Mouse (Mus musculus): ENCODE results near the gene Tm6sf1. TPM values are rescaled to one million over a fixed set of nuclear protein-coding genes. Genes with fewer than 3 reads are reported as not detected.
"Not testable (repeated sequence)": the region's sequence is repeated elsewhere in the genome, so short reads cannot be mapped to it uniquely, and the experiment has no call there.

Gene Tm6sf1
- 20.0 and 22.8 TPM in 2 replicates for polyA plus RNA-seq (2015; fragmentation: Nextera tagmentation; extraction: Ambion mirVana)

GRCm38 (mm10) chr7:81858968-81859721 lies at the start of gene Tm6sf1:
TSS of gene Tm6sf1 (plus strand) at chr7:81859001.
- Histone ChIP-seq H3K36me3 (no peaks in the 10 kb centered on the region), H3K27me3 (replicated peaks) (peaks cover 11% of the 10 kb centered on the region), H3K4me1 (peaks cover 63% of the 10 kb centered on the region), H3K4me3 (peak within 1 kb of the TSS; percentile 72), H3K27ac (replicated peaks) (peak within 1 kb of the TSS; percentile 68), H3K9ac (peak within 1 kb of the TSS; percentile 87), H3K4me2 (peak within 1 kb of the TSS; percentile 87), H3K9me3 (no peaks in the 10 kb centered on the region)
- WGBS = under 1% methylated on average over 64 of the region's 64 CpGs
- ATAC-seq (ENCODE audit: extremely low read depth, insufficient number of reproducible peaks, low FRiP score, low TSS enrichment) = peak; percentile 31; the same call in 1 of the 2 replicates

DNA sequence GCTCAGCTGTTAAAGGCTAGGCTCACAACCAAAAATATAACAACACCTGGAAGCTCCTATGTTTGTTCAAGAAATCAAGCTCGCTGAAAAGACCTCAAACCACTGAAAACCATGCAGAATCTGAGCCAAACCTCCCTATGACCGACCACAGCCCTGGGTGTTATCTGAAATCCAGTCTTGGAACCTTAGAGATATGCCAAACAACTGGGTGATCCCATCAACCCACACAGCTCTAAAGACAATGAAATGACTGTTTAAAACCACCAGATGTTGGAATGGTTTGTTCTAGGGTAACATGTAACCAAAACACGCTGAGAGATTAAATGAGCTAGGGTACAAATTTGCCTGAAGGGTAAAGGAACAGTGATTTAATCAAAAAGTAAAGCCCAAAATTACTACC lies 33.9 kb upstream of the Tm6sf1 start:
- no peaks in the 10 kb centered on the region for H3K27me3 ChIP-seq (replicated peaks)
- no peak for ATAC-seq (ENCODE audit: extremely low read depth, insufficient number of reproducible peaks, low FRiP score, low TSS enrichment)
- peak overlapping the region; percentile 83 for H3K4me2 ChIP-seq
- no peaks in the 10 kb centered on the region for H3K9me3 ChIP-seq
- H3K36me3 ChIP-seq = no peaks in the 10 kb centered on the region
- peaks cover 49% of the 10 kb centered on the region for H3K4me1 ChIP-seq
- WGBS = 57% methylated on average over 3 of the region's 3 CpGs
- no peak overlapping the region for H3K4me3 ChIP-seq
- H3K27ac ChIP-seq (replicated peaks) = peak overlapping the region; percentile 60
- 0 out of 2 replicates have a peak overlapping the region, but pooled peaks have one; percentile 25 for H3K9ac ChIP-seq

DNA sequence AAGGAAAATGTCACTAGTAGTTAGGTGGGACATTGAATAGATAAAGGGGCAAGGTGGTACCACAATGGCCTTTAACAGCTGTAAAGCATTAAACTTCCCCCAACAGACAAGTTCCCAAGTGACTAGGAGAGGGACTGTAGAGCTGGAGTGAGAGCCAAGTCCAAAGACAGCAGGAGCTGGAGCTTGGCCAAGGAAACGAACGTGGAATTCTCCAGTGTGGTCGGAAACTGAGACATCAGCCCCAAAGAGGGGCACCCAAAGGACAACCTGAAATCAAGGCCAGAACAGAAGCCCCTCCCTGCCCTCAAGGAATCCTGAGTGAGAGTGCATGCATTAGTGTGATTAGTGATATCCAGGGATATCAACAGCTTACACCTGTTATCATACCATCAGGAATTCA lies 33.4 kb upstream of the Tm6sf1 start:
- Histone ChIP-seq H3K27me3 (replicated peaks) (no peaks in the 10 kb centered on the region), H3K9me3 (no peaks in the 10 kb centered on the region), H3K4me2 (peak overlapping the region; percentile 83), H3K36me3 (no peaks in the 10 kb centered on the region), H3K4me3 (peak overlapping the region; percentile 32), H3K4me1 (peaks cover 50% of the 10 kb centered on the region), H3K9ac (0 out of 2 replicates have a peak overlapping the region, but pooled peaks have one; percentile 69), H3K27ac (replicated peaks) (peak overlapping the region; percentile 60)
- WGBS = 13% methylated on average over 3 of the region's 3 CpGs
- no peak for ATAC-seq (ENCODE audit: extremely low read depth, insufficient number of reproducible peaks, low FRiP score, low TSS enrichment)

- peak; percentile 6; the same call in 1 of the 2 replicates for ATAC-seq (ENCODE audit: extremely low read depth, insufficient number of reproducible peaks, low FRiP score, low TSS enrichment)
- WGBS = 26% methylated on average over 17 of the region's 17 CpGs
Observed at GRCm38 (mm10) chr7:81827806-81828667, 30.8 kb upstream of the Tm6sf1 start.

GRCm38 (mm10) chr7:81828681-81829378 lies 30.0 kb upstream of the Tm6sf1 start:
- WGBS = under 1% methylated on average over 82 of the region's 91 CpGs
- ATAC-seq (ENCODE audit: extremely low read depth, insufficient number of reproducible peaks, low FRiP score, low TSS enrichment) = peak; percentile 63; the same call in 1 of the 2 replicates
- Histone ChIP-seq H3K9ac (peak overlapping the region; percentile 95), H3K4me2 (peak overlapping the region; percentile 83), H3K27ac (replicated peaks) (peak overlapping the region; percentile 98), H3K36me3 (no peaks in the 10 kb centered on the region), H3K4me3 (peak overlapping the region; percentile 89), H3K4me1 (peaks cover 47% of the 10 kb centered on the region), H3K27me3 (replicated peaks) (no peaks in the 10 kb centered on the region), H3K9me3 (no peaks in the 10 kb centered on the region)

More at GRCm38 (mm10) chr7:81827806-81828667, 30.8 kb upstream of the Tm6sf1 start:
- peak overlapping the region; percentile 89 for H3K4me3 ChIP-seq
- peak overlapping the region; percentile 83 for H3K4me2 ChIP-seq
- H3K27ac ChIP-seq (replicated peaks) = peak overlapping the region; percentile 98
- no peaks in the 10 kb centered on the region for H3K27me3 ChIP-seq (replicated peaks)
- H3K9me3 ChIP-seq = no peaks in the 10 kb centered on the region
- H3K9ac ChIP-seq = peak overlapping the region; percentile 95
- H3K4me1 ChIP-seq = peaks cover 50% of the 10 kb centered on the region
- H3K36me3 ChIP-seq = no peaks in the 10 kb centered on the region

DNA sequence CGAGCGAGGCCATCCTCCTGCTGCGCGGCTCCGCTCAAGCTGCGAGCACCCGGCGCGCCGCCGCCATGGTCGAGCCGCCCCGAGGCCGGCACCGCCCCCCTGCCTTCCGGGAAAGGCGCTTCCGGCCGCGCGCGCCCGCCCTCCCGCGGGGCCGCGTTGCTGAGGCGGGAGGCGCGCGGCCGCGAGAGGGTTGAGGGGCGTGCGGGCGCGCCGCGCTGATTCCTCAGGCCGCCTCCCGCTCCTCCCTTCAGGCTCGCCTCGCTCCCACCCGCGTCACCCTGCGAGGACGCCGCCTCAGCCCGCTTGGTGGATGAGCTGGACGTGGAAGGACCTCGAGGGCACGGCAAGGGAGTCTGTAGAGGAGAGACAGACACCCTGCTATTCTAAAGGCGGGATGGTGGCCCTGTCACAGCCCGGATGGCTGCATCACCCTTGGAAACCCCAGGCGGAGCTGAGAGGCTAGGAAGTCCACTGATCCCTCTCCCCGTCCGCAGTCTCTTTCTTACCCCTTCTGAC lies 29.4 kb upstream of the Tm6sf1 start, which contains the start of gene Btbd1:
TSS of gene Btbd1 (minus strand) at position 53 of the 516 bp plus-strand sequence.
- Histone ChIP-seq H3K36me3 (no peaks in the 10 kb centered on the region), H3K27me3 (replicated peaks) (no peaks in the 10 kb centered on the region), H3K9me3 (no peaks in the 10 kb centered on the region), H3K9ac (peak within 1 kb of the TSS; percentile 95), H3K4me3 (peak within 1 kb of the TSS; percentile 89), H3K27ac (replicated peaks) (peak within 1 kb of the TSS; percentile 98), H3K4me2 (peak within 1 kb of the TSS; percentile 83), H3K4me1 (peaks cover 41% of the 10 kb centered on the region)
- under 1% methylated on average over 38 of the region's 58 CpGs for WGBS
- peak; percentile 83 for ATAC-seq (ENCODE audit: extremely low read depth, insufficient number of reproducible peaks, low FRiP score, low TSS enrichment)

DNA sequence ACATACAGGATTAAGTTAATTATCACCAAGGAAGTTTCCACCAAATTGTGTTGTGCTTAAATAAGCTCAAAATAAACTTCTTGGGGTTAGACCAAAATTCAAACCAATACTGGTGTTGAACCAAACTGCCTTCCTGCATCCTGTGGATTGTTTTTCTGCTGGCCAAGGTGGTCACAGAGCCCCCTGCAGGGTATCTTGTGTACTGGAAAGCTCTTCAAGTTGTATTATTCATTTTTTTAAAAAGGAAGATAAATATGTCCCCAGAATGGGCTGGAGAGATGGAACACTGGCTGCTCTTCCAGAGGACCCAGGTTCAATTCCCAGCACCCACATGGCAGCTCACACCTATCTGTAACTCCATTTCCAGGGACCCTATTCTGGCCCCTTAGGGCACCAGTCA lies 24.0 kb upstream of the Tm6sf1 start:
- ATAC-seq (ENCODE audit: extremely low read depth, insufficient number of reproducible peaks, low FRiP score, low TSS enrichment) = no peak
- no peaks in the 10 kb centered on the region for H3K9me3 ChIP-seq
- H3K4me1 ChIP-seq = peaks cover 1% of the 10 kb centered on the region
- H3K27me3 ChIP-seq (replicated peaks) = no peaks in the 10 kb centered on the region
- H3K4me2 ChIP-seq = no peak overlapping the region
- H3K9ac ChIP-seq = no peak overlapping the region
- no peaks in the 10 kb centered on the region for H3K36me3 ChIP-seq
- H3K4me3 ChIP-seq = no peak overlapping the region
- no peak overlapping the region for H3K27ac ChIP-seq (replicated peaks)

GRCm38 (mm10) chr7:81835430-81835829 lies 23.4 kb upstream of the Tm6sf1 start:
- no peak overlapping the region for H3K4me2 ChIP-seq
- H3K9ac ChIP-seq = no peak overlapping the region
- no peak overlapping the region for H3K27ac ChIP-seq (replicated peaks)
- H3K9me3 ChIP-seq = no peaks in the 10 kb centered on the region
- H3K27me3 ChIP-seq (replicated peaks) = no peaks in the 10 kb centered on the region
- 83% methylated on average over 5 of the region's 5 CpGs for WGBS
- H3K36me3 ChIP-seq = no peaks in the 10 kb centered on the region
- peaks cover 4% of the 10 kb centered on the region for H3K4me1 ChIP-seq
- no peak overlapping the region for H3K4me3 ChIP-seq
- no peak for ATAC-seq (ENCODE audit: extremely low read depth, insufficient number of reproducible peaks, low FRiP score, low TSS enrichment)

DNA sequence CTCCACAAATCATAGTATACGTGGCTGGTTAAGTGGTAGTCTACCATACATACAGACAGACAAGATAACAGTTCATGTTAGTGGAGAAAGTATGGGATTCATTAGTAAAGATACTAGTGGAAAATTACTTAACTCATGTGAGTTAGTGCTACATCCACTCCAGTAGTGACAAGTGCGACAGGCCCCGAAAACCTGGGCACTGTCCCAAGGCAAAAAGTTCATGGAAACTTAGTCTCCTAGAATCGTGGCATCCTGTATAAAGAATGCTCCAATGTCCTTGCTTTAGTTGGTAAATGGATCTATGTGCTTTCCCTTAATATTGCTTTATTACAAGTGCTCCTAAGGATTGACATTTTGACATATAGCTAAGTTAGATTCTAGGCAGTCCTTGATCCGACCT lies 21.0 kb upstream of the Tm6sf1 start:
- 75% methylated on average over 5 of the region's 5 CpGs for WGBS
- H3K9ac ChIP-seq; H3K4me3 ChIP-seq; H3K27ac ChIP-seq (replicated peaks); ATAC-seq (ENCODE audit: extremely low read depth, insufficient number of reproducible peaks, low FRiP score, low TSS enrichment); H3K4me2 ChIP-seq; H3K36me3 ChIP-seq; H3K27me3 ChIP-seq (replicated peaks); H3K9me3 ChIP-seq: not testable (repeated sequence)
- peaks cover 15% of the 10 kb centered on the region for H3K4me1 ChIP-seq

GRCm38 (mm10) chr7:81839746-81840145 lies 19.1 kb upstream of the Tm6sf1 start:
- Histone ChIP-seq H3K4me3 (no peak overlapping the region), H3K9me3 (no peaks in the 10 kb centered on the region), H3K27ac (replicated peaks) (no peak overlapping the region), H3K27me3 (replicated peaks) (no peaks in the 10 kb centered on the region), H3K9ac (no peak overlapping the region), H3K4me2 (no peak overlapping the region), H3K4me1 (peaks cover 15% of the 10 kb centered on the region), H3K36me3 (no peaks in the 10 kb centered on the region)
- no peak for ATAC-seq (ENCODE audit: extremely low read depth, insufficient number of reproducible peaks, low FRiP score, low TSS enrichment)
- 59% methylated on average over 6 of the region's 6 CpGs for WGBS
